Mouse (Mus musculus) kidney, adult 2 months (tissue): Measurements from ENCODE around the gene Xirp1. TPM values are rescaled to one million over a fixed set of nuclear protein-coding genes. Genes with fewer than 3 reads are reported as not detected.

Experiments used
- DNase-seq: peaks from one replicate; pipeline ENCODE4 v3.0.0; 2021
- H3K27ac ChIP-seq: fragments of 200-500 bp; 2 replicates; pipeline ENCODE4 v1.5.1; 2012; ENCODE audit warnings: low read depth, low read length, control low read depth, inconsistent platforms; ENCODE audit not compliant: insufficient read depth
- H3K27me3 ChIP-seq: fragments of 200-500 bp; replicated peaks from 2 replicates; pipeline ENCODE4 v1.6.1; 2012; ENCODE audit warnings: mild to moderate bottlenecking, moderate library complexity, low read length, inconsistent platforms; ENCODE audit not compliant: control insufficient read depth, insufficient read depth
- H3K36me3 ChIP-seq: fragments of 200-500 bp; 2 replicates; pipeline ENCODE4 v1.6.1; 2012; ENCODE audit warnings: mild to moderate bottlenecking, moderate library complexity, low read length, inconsistent platforms; ENCODE audit not compliant: control insufficient read depth, insufficient read depth
- H3K4me1 ChIP-seq: fragments of 200-500 bp; 2 replicates; pipeline ENCODE4 v1.6.1; 2011; ENCODE audit warnings: low read length; ENCODE audit not compliant: control insufficient read depth, insufficient read depth
- H3K4me3 ChIP-seq: fragments of 200-500 bp; 2 replicates; pipeline ENCODE4 v1.5.1; 2011; ENCODE audit warnings: mild to moderate bottlenecking, low read depth, low read length, control low read depth; ENCODE audit not compliant: insufficient read depth
- CTCF ChIP-seq: fragments of 200-500 bp; conservative IDR thresholded peaks from 2 replicates; pipeline ENCODE4 v1.5.1; 2011; ENCODE audit warnings: low read depth, mild to moderate bottlenecking, control low read depth, low read length, moderate library complexity, mixed read lengths; ENCODE audit not compliant: insufficient read depth, insufficient read length
- POLR2A ChIP-seq: fragments of 200-500 bp; IDR thresholded peaks from one replicate; pipeline ENCODE4 v1.6.1; 2011; ENCODE audit warnings: low read depth, low read length, control low read depth
- WGBS: fragments of 180-500 bp; shearing (Covaris S2); methylation state at CpG from one replicate; pipeline ENCODE4 v1.1.7; 2018; 5-methylcytosine and 5-hydroxymethylcytosine counted together
- polyA plus RNA-seq: library from polyadenylated mRNA; depleted of rRNA; stranded (reverse); fragments of >200 nt; gene quantifications from 2 replicates; pipeline ENCODE4 v1.2.3, GENCODE M21; 2012

Gene Xirp1
- polyA plus RNA-seq, 1 experiment, result 0.94 TPM

GRCm38 (mm10) chr9:120058730-120059129 is 35.3 kb upstream of the Xirp1 start:
- no peaks in the 10 kb centered on the region for H3K4me1 ChIP-seq
- TF ChIP-seq POLR2A (no peak), CTCF (no peak)
- no peak overlapping the region for H3K4me3 ChIP-seq
- no peaks in the 10 kb centered on the region for H3K27me3 ChIP-seq
- H3K27ac ChIP-seq, result no peak overlapping the region
- no peaks in the 10 kb centered on the region for H3K36me3 ChIP-seq
- WGBS, result 61% methylated on average over 3 of the region's 3 CpGs
- peak; percentile 25 for DNase-seq

GRCm38 (mm10) chr9:120056201-120056600 is 32.8 kb upstream of the Xirp1 start:
- Histone ChIP-seq H3K36me3 (no peaks in the 10 kb centered on the region), H3K4me1 (no peaks in the 10 kb centered on the region), H3K4me3 (no peak overlapping the region), H3K27me3 (no peaks in the 10 kb centered on the region), H3K27ac (no peak overlapping the region)
- TF ChIP-seq CTCF (no peak), POLR2A (no peak)
- no peak for DNase-seq
- WGBS, result 78% methylated on average over 9 of the region's 9 CpGs

DNA sequence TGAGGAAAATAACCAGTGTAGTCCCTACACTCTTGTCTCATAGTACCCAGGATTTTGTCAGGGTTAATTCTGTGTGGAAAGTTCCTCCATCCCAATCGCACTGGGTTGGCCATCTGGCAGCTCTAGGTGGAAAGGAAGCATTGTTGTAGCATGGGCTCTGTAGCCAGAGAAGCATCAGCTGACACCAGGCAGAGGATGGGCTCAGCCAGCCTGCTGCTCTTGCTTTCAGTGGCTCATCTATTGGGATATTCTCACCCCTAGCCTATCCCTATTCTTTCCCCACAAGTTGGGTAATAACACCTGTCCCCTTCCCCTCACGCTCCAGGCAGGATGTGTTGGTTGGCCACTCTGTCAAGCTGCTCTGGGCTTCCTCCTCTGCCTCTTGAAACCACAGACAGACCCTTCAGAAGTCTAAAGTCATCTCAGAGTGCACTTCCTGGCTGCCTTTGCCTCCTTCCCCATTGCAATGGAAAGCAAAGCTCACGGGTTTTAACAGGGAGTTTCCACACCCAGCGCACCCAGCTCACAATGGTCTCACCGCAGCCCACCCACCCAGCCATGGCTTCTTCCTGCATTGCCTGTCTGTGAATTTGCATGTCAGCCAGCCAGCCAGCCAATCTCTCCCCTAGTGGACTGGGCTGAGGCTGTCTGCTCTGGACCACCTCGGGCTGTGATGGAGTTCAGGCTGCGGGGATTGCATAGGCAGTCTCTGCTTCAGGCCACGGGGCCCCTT is 31.3 kb upstream of the Xirp1 start:
- Histone ChIP-seq H3K27ac (no peak overlapping the region), H3K4me1 (no peaks in the 10 kb centered on the region), H3K4me3 (no peak overlapping the region), H3K36me3 (no peaks in the 10 kb centered on the region), H3K27me3 (no peaks in the 10 kb centered on the region)
- 50% methylated on average over 8 of the region's 8 CpGs for WGBS
- TF ChIP-seq POLR2A (no peak), CTCF (no peak)
- peak; percentile 13 for DNase-seq

DNA sequence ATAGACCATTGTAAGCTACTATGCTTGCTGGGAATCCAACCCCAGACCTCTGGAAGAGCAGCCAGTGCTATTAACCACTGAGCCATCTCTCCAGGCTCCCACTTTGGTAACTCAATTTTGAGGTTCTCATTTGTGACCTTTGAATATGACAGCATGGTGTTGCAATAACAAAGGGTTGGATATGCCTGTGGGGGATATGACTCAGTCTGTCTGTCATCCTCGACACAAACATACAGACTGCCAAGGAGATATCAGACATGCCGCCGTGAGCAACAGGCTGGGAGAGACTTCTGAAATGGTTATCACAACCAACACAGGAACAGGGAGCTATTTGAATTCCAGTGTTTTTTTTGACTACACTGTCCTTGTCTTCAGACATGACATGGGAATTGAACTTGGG is 26.0 kb upstream of the Xirp1 start:
- Histone ChIP-seq H3K4me1 (no peaks in the 10 kb centered on the region), H3K27me3 (no peaks in the 10 kb centered on the region), H3K27ac (no peak overlapping the region), H3K4me3 (no peak overlapping the region), H3K36me3 (no peaks in the 10 kb centered on the region)
- no peak for DNase-seq
- TF ChIP-seq CTCF, result no peak
- TF ChIP-seq POLR2A, result no peak
- 76% methylated on average over 3 of the region's 3 CpGs for WGBS

- DNase-seq, result no peak
- Histone ChIP-seq H3K4me3 (no peak overlapping the region), H3K27ac (no peak overlapping the region), H3K36me3 (no peaks in the 10 kb centered on the region), H3K4me1 (no peaks in the 10 kb centered on the region), H3K27me3 (no peaks in the 10 kb centered on the region)
- 66% methylated on average over 6 of the region's 6 CpGs for WGBS
- TF ChIP-seq CTCF (no peak), POLR2A (no peak)
Measured at GRCm38 (mm10) chr9:120048495-120048894, 25.1 kb upstream of the Xirp1 start.

DNA sequence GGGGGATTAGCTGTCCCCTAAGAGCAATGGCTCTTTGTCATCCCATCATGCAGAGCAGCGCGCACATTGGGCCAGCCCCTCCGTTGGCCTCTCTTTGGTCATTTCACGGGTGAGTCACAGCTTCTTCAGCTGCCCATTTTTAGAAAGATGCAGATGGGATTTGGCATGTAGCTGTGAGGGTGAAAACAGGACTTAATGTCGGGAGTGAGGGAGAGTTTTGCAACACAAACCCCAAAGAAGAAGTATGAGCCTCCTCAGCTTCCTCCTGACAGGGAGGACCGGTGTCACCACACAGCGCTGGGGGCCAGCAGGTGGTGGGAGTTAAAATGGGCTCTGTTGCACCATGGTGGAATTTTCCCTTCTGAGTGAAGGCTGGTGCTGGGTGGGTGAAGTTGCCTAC is 19.7 kb upstream of the Xirp1 start:
- H3K4me3 ChIP-seq, result no peak overlapping the region
- no peaks in the 10 kb centered on the region for H3K4me1 ChIP-seq
- no peak overlapping the region for H3K27ac ChIP-seq
- no peaks in the 10 kb centered on the region for H3K27me3 ChIP-seq
- TF ChIP-seq POLR2A (no peak), CTCF (no peak)
- DNase-seq, result peak; percentile 7
- no peaks in the 10 kb centered on the region for H3K36me3 ChIP-seq
- WGBS, result 81% methylated on average over 7 of the region's 7 CpGs

DNA sequence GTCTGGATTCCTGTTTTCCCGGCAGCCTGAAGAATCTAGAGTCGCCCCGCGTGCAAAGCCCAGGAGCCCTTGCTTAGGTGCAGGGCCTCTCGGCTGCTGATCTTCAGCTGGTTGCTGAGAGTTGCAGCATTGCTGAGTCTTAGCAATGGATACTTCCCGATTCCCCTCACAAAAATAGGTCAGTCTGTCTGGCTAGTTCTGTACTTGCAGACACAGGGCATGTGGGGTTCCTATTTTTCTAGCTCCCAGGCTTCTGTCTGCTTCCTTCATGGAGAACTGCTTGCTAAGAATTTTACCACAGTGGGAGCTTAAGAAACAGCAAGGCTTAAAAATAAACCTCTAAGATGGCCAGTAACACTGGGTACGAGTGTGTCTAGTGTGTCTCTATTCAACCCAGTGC is 14.0 kb upstream of the Xirp1 start:
- WGBS, result 76% methylated on average over 7 of the region's 7 CpGs
- H3K4me3 ChIP-seq, result no peak overlapping the region
- peak; percentile 14 for DNase-seq
- TF ChIP-seq POLR2A (no peak), CTCF (no peak)
- no peaks in the 10 kb centered on the region for H3K27me3 ChIP-seq
- H3K36me3 ChIP-seq, result no peaks in the 10 kb centered on the region
- H3K27ac ChIP-seq, result no peak overlapping the region
- H3K4me1 ChIP-seq, result no peaks in the 10 kb centered on the region

- no peak for DNase-seq
- no peaks in the 10 kb centered on the region for H3K4me1 ChIP-seq
- no peaks in the 10 kb centered on the region for H3K27me3 ChIP-seq
- H3K4me3 ChIP-seq, result no peak overlapping the region
- no peak for TF ChIP-seq POLR2A
- TF ChIP-seq CTCF, result no peak
- no peak overlapping the region for H3K27ac ChIP-seq
- no peaks in the 10 kb centered on the region for H3K36me3 ChIP-seq
- 68% methylated on average over 8 of the region's 8 CpGs for WGBS
Measured at GRCm38 (mm10) chr9:120034375-120034774, 11.0 kb upstream of the Xirp1 start.
